Mouse (Mus musculus): ENCODE data around the gene Wdr63.

The Wdr63 gene

GRCm38 (mm10) chr3:146122807-146123463 lies 15.0 kb upstream of the Wdr63 start:
- peak; percentile 82 for DNase-seq (ENCODE audit: low read depth, low spot score)

DNA sequence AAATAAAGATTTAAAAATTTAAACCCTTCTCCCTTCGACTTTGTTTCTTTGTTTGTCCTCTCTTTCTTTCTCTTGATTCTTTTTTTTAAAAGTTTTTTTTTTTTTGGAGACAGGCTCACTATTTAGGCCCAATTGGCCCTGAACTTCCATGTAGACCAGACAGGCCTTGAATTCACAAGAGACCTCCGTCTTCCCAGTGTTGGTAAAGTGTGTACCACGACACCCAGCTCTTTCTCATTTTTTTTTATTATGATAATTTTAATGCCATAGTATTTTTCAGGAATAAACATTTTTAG lies 14.1 kb upstream of the Wdr63 start:
- DNase-seq (ENCODE audit: low read depth, low spot score), result no peak

- peak; percentile 53 for DNase-seq (ENCODE audit: low read depth, low spot score)
Observed at GRCm38 (mm10) chr3:146121310-146122124, 13.6 kb upstream of the Wdr63 start.

DNA sequence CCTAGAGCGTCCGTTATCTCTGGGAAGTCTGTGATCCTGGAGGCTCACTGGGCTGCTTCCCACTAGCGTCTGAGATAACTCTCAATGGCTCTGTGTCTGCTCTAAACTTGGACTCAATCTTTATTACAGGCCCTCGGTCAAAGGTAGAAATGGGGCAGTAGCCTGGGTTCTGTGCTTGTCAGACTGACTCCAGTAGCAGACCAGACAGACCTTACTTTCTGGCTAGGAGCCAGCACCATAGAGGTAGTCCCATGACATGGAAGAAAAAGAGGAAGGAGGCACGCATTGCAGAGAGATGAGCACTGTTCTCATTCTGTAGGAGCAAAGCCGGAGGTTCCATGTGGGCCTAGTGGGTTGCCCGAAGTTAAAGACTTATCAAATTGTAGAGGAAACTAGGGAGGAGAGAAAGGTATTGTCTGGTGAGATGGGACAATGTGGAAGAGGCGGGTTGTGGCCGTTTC lies 10.1 kb upstream of the Wdr63 start:
- DNase-seq (ENCODE audit: low read depth, low spot score), result no peak

DNA sequence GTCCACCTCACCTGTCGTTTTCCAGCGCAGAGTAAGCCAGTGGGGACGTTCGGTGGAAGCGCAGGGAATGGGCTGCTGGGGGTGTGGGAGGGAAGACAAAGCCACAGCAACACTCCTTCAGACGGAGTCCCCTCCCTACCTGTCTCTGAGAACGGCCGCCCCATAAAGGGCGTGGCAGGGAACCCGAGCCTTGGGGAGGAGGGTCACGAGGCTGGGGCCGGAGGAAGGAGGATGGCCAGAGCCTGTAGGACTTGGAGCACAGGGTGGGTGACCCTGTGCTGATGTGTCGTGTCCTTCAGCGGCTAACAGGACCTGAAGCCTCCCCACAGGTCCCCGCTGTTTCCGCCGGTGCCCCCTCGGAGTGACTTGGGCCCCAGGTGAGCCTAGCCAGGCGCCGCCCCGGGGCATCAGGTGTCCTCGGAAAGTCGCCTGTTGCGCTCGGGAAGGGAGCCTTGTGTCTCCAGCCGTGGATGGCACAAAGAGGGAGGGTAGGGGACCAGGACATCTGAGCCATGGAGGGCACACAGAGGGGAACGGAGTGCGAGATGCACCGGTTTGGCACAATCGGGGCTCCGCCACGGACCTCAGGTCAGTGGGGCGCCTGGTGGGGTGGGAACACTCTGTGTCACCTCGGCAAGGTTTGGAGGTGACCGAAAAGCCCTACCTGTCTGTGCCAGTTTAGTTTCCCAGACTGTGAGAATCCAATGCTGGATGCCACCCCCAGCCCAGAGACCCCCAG lies 9.5 kb upstream of the Wdr63 start, which contains the start of gene Mcoln3:
Mcoln3 (plus strand) TSS at position 193 of the 739 bp plus-strand sequence.
- no peak for DNase-seq (ENCODE audit: low read depth, low spot score)

- DNase-seq (ENCODE audit: low read depth, low spot score), result no peak
Observed at GRCm38 (mm10) chr3:146110916-146111315, 3.0 kb upstream of the Wdr63 start.

DNA sequence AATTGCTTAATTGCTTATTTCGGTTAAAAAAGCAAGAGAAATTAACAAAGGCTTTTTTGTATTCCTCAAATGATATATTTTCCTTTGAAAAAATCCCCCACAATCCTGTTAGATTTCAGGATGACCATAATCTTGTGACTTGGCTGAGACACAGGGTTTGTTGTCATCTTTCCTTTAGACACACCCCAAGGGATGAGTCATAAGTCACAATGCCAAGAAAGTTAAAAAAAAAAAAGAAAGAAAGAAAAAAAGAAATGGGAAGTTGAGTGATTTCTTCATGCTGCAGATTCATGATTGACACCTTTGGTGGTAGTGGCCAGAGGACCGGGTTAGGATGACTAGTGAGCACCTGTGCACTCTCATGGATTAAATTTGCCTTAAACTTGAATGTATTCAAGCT lies 2.4 kb upstream of the Wdr63 start:
- DNase-seq (ENCODE audit: low read depth, low spot score), result peak; percentile 38

DNA sequence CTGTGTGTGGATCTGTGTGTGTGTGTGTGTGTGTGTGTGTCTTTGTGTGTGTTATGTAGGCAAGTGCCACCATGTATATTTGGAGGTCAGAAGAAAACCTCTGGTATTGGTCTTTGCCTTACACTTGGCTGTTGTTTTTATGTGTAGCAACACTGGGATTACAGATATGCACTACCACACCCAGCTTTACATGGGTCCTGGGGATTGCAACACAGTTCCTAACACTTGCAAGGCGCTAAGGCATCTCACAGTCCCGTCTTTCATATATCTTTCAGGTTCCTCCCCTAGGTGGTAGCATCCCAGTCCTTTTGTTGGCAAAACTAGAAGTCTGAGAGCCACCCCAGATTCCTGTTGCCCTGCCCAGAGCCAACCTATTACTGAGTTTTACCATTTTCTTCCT lies 1.0 kb upstream of the Wdr63 start:
- no peak for DNase-seq (ENCODE audit: low read depth, low spot score)

GRCm38 (mm10) chr3:146107116-146107849 lies 647 bp downstream of the Wdr63 start:
- peak; percentile 58 for DNase-seq (ENCODE audit: low read depth, low spot score)

DNA sequence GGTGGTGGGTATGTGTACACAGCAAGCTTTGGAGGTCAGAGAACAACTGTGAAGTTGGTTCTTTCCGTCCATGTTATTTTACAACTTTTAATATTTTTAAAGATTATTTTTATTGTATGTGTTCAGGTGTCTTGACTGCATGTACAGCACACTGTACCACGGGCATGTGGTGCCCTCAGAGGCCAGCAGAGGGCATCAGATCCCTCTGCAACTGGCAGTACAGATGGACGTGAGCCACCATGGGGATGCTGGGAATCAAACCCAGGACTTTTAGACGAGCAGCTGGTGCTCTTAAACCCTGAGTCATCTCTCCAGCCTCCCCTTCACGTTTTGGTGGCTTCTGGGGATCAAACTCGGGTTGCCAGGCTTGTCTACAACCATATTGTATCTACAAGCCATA lies 5.9 kb downstream of the Wdr63 start:
- DNase-seq (ENCODE audit: low read depth, low spot score), result peak; percentile 62

GRCm38 (mm10) chr3:146099925-146100324 lies 8.0 kb downstream of the Wdr63 start:
- DNase-seq (ENCODE audit: low read depth, low spot score), result no peak

- no peak for DNase-seq (ENCODE audit: low read depth, low spot score)
Observed at GRCm38 (mm10) chr3:146097861-146098260, 10.1 kb downstream of the Wdr63 start.

- DNase-seq (ENCODE audit: low read depth, low spot score), result no peak
Observed at GRCm38 (mm10) chr3:146096986-146097385, 10.9 kb downstream of the Wdr63 start.

- no peak for DNase-seq (ENCODE audit: low read depth, low spot score)
Observed at GRCm38 (mm10) chr3:146095066-146095465, 12.9 kb downstream of the Wdr63 start.

DNA sequence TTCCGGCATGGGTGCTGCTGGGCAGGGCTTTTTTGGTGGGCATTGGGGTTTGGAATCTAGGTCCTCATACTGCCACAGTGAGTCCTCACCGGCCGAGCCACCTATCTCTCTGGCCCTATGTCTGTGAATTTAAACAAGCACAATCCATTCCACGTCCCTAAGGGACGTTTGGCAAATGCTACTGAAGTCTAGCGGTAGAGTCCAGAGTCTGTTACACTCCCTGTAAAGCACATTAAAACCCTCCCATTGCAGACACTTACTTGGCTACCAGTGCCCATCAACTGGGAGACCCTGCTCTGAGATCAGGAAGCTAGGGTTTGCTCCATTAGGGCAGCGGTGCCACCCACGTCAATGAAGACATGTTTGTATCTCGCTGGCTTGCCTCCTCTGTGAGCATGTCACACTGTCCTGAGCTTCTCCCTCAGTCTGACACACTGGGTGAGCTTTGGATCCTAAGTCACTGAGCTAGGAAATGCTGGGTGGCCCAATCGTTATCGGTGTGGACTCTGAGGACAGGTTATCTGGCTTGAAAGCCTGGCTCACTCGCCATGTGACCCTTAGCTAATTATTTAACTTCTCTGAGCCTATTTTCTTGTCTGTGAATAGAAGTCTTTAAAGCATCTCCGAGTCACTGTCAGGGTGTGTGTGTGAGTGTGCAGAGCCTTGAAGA lies 16.8 kb downstream of the Wdr63 start:
- no peak for DNase-seq (ENCODE audit: low read depth, low spot score)

DNA sequence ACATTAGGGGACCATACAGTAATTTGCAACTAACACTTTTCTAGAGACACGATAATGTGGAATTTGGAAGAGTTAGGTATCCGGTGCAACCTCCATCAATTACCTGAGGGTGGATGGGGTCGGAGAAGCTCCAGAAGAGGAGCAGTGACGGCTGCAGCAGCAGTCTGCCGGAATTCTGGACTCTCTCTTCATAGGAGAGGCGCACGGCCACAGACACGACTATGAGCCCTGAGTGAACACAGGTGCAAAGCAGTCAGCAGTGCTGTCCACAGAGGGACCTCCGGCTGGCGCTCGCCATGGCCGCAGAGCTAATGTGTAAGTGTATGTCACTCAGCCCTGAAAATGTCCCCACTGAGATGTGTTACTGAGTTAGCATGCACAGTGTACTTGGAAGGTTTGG lies 27.7 kb downstream of the Wdr63 start:
- DNase-seq (ENCODE audit: low read depth, low spot score), result no peak

GRCm38 (mm10) chr3:146072780-146073179 lies 35.1 kb downstream of the Wdr63 start:
- DNase-seq (ENCODE audit: low read depth, low spot score), result peak; percentile 58

DNA sequence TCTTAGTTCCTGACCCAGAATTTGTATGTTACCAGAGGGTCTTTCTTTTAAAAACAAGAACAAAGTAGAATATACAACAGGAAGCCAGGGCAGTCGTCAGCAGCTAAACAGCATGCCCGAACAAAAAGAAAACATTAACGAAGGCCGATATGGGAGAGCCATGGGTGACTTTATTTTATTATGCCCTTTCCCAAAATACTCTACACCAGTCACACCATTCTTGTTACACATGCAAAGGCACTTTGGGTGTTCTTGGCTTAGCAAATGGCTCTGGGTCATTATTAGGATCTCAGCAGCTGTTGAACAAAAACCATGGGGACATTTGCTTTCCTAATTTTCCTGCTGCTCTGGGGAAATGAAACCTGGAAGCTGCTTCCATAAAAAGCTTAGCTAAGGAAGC lies 38.7 kb downstream of the Wdr63 start:
- no peak for DNase-seq (ENCODE audit: low read depth, low spot score)

DNA sequence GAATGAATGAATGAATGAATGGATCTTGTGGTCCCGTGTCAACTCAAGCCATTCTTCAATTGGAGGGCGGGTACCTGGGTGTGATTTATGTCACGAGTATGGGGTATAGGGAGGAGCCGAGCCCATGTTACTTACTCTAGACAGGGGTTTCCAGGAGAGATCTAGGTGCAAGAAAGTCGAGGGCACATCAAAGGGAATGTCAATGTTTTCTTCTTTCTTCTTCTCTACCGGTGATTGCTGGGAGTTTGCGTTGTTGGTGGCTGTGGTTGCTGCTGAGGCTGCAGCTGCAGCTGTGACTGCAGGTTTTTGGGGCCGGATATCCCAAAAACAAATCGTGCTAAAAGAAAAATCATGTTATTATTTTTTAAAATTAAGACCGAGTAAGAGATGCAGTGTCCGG lies 44.8 kb downstream of the Wdr63 start:
- no peak for DNase-seq (ENCODE audit: low read depth, low spot score)

DNA sequence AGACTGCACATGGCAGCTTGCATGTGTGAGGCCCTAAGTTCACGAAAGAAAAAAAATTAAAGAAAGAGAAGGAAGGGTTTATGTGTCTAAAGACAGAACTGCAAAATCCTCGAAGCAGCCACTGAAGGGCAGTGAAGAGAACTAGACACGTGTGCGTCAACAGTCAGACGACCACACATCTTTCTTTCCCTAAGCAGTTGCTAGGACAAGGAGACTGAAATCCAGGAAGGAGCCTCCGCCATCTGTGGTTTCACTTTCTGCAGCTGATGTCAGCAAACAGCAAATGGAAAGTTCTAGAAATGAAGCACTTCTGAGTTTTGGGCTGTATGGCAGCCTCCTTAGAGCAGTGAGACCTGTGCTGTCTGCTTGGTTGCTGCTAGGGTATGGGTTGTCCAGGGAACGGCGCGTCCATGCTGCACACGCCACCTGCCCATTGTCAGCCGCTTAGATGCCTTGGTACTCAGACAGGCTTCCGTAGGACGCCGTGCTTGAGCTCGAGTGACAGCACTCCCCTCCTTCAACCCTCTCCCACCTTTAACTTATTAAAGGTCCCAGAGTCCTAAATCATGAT lies 48.5 kb downstream of the Wdr63 start:
- no peak for DNase-seq (ENCODE audit: low read depth, low spot score)

GRCm38 (mm10) chr3:146058263-146058662 lies 49.7 kb downstream of the Wdr63 start:
- DNase-seq (ENCODE audit: low read depth, low spot score), result peak; percentile 66
